Mouse (Mus musculus): ENCODE results near the gene Eif3k. TPM values are rescaled to one million over a fixed set of nuclear protein-coding genes. Genes with fewer than 3 reads are reported as not detected.

Eif3k gene
- polyA plus RNA-seq, 1 experiment from 2014 or later, result 282 TPM

DNA sequence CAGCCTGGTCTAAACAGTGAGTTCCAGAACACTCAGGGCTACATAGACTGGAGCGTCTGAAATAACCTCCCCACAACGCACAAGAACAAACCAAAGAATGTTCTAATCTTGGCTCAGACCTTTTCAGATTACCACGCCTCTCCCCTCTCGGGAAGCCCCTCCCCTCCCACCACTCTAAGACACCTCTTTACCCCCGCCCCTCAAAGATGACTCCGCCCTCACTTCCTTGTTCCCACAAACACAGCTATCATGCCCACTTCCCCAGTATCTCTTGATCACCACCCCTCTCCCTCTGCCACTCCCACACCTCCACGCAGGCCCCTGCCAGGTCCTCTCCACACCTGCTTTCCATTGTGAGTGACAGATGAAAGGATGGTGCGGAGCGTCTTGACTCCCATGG lies 27.1 kb upstream of the Eif3k start:
- Histone ChIP-seq H3K27ac (ENCODE audit: low read depth, low read length) (no peak overlapping the region), H3K4me1 (replicated peaks; ENCODE audit: control insufficient read depth, insufficient read depth, low read length) (no peaks in the 10 kb centered on the region), H3K9ac (ENCODE audit: low read depth, low read length) (no peak overlapping the region), H3K27me3 (replicated peaks; ENCODE audit: control insufficient read depth, insufficient read depth, low read length) (no peaks in the 10 kb centered on the region), H3K9me3 (ENCODE audit: control insufficient read depth) (no peaks in the 10 kb centered on the region), H3K4me2 (replicated peaks; ENCODE audit: low read depth) (no peak overlapping the region), H3K4me3 (ENCODE audit: low read depth, low read length) (no peak overlapping the region), H3K36me3 (ENCODE audit: control insufficient read depth, insufficient read depth) (no peaks in the 10 kb centered on the region)
- ATAC-seq, result no peak
- no peak for TF ChIP-seq CTCF (IDR thresholded peaks at IDR 0.05; ENCODE audit: low read depth)
- 65% methylated on average over 9 of the region's 9 CpGs for WGBS

DNA sequence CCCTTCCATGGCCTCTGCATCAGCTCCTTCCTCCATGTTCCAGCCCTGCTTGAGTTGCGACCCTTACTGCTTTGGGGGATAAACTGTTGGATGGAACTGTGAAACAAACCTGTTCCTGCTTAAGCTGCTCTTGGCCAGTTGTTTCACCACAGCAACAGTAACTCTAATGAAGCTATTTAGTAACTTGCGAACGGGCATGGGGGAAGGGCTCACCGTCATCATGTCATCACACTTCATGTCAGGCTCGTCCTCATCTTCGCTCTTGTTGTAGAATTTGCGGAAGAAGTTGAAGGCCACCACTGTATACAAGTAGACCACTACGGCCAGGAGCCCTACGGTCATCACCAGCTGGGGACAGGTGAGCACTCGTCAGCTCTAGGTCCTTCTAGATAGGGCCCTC lies 26.5 kb upstream of the Eif3k start:
- no peak overlapping the region for H3K4me2 ChIP-seq (replicated peaks; ENCODE audit: low read depth)
- no peaks in the 10 kb centered on the region for H3K9me3 ChIP-seq (ENCODE audit: control insufficient read depth)
- no peaks in the 10 kb centered on the region for H3K27me3 ChIP-seq (replicated peaks; ENCODE audit: control insufficient read depth, insufficient read depth, low read length)
- H3K9ac ChIP-seq (ENCODE audit: low read depth, low read length), result no peak overlapping the region
- H3K4me3 ChIP-seq (ENCODE audit: low read depth, low read length), result no peak overlapping the region
- no peak overlapping the region for H3K27ac ChIP-seq (ENCODE audit: low read depth, low read length)
- no peaks in the 10 kb centered on the region for H3K36me3 ChIP-seq (ENCODE audit: control insufficient read depth, insufficient read depth)
- 95% methylated on average over 10 of the region's 10 CpGs for WGBS
- ATAC-seq, result no peak
- no peak for TF ChIP-seq CTCF (IDR thresholded peaks at IDR 0.05; ENCODE audit: low read depth)
- no peaks in the 10 kb centered on the region for H3K4me1 ChIP-seq (replicated peaks; ENCODE audit: control insufficient read depth, insufficient read depth, low read length)

DNA sequence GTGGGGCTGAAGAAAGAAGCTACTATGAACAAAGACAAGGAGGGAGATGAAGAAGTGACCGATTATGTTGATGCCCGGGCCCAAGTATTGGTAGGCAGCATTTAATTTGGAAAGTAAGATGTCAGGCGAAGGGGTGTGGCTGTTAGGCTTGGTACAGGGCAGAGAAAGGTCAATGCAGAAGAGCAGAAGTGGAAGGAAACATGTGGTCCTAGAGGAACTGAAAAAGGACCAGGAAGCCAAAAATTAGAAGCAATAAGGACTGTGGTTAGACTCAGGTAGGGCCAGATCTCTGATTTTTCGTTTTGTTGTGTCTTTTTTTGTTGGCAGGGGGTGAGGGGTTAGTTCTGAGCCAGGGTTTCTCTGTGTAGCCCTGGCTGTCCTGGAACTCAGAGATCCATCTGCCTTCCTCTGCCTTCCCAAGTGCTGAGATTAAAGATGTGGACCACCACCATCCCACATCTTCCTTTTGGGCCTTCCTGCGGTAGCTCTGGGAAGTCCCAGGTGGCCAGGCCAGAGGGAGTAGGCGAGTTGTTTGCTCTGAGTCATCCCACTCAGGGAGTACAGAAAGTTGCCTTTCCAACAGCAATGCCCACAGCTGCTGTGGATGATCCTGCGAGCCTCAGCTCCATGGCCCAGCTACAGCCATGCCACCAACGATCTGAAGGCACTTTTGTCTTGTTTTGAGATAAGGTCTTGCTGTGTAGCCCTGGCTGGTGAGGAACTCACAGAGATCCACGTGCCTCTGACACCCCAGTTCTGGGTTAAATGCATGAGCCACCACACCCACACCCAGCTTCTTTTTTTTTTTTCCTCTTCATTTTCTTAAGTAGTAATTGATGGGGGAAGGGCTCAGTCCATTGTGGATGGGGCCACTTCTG lies 25.8 kb upstream of the Eif3k start:
- TF ChIP-seq CTCF (IDR thresholded peaks at IDR 0.05; ENCODE audit: low read depth), result no peak
- H3K36me3 ChIP-seq (ENCODE audit: control insufficient read depth, insufficient read depth), result no peaks in the 10 kb centered on the region
- ATAC-seq, result no peak
- no peak overlapping the region for H3K4me3 ChIP-seq (ENCODE audit: low read depth, low read length)
- H3K27ac ChIP-seq (ENCODE audit: low read depth, low read length), result no peak overlapping the region
- H3K27me3 ChIP-seq (replicated peaks; ENCODE audit: control insufficient read depth, insufficient read depth, low read length), result no peaks in the 10 kb centered on the region
- no peak overlapping the region for H3K4me2 ChIP-seq (replicated peaks; ENCODE audit: low read depth)
- no peak overlapping the region for H3K9ac ChIP-seq (ENCODE audit: low read depth, low read length)
- no peaks in the 10 kb centered on the region for H3K9me3 ChIP-seq (ENCODE audit: control insufficient read depth)
- H3K4me1 ChIP-seq (replicated peaks; ENCODE audit: control insufficient read depth, insufficient read depth, low read length), result no peaks in the 10 kb centered on the region
- WGBS, result 68% methylated on average over 9 of the region's 9 CpGs

DNA sequence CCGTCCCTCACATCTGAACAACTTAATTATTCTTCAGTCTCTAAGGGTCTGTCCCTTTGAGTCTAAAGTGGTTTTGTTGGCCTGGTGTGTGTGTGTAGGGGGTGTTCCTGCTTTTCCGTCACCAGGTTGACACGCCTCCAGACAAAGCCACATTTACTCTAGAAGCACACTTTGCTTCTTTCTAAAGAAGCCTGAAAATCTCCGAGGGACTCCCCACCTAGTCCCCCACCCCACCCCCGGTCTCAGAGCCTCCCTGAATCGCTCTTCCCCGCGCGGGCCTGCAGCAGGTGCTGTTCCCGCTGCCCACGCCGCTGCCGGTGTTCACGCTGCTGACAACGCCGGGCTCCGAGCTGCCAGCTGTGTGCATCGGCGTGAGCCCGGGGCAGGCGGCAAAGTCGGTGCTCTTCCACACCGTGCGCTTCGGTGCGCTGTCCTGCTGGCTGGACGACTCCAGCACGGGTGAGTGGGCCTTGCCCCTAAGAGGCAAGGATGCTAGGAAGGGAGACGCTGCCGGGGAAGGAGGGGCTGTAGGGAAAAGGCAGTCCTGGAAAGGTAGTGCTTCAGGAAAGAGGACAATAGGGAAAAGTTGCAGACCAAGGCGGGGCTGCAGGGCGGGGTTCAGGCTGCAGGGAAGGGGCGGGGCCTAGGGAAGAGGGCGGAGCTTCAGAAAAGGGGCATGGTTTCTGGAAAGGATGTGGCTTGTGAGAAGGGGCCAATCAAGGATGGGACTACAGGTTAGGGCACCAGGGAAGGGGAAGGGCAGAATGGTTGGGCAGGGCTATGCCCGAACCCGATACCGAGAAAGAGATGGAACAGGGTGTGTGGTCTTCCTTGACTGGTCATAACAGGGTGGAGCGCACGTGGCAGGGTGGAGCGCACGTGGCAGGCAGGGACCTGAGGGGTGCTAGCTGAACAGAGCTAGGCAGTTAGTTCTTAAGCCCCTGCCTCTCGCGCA lies 19.3 kb upstream of the Eif3k start:
- Histone ChIP-seq H3K9ac (ENCODE audit: low read depth, low read length) (peak overlapping the region; percentile 55), H3K4me2 (replicated peaks; ENCODE audit: low read depth) (peak overlapping the region; percentile 91), H3K4me1 (replicated peaks; ENCODE audit: control insufficient read depth, insufficient read depth, low read length) (no peaks in the 10 kb centered on the region), H3K27ac (ENCODE audit: low read depth, low read length) (no peak overlapping the region; the same call in 1 of the 2 replicates), H3K36me3 (ENCODE audit: control insufficient read depth, insufficient read depth) (no peaks in the 10 kb centered on the region), H3K4me3 (ENCODE audit: low read depth, low read length) (peak overlapping the region; percentile 40), H3K27me3 (replicated peaks; ENCODE audit: control insufficient read depth, insufficient read depth, low read length) (no peaks in the 10 kb centered on the region), H3K9me3 (ENCODE audit: control insufficient read depth) (no peaks in the 10 kb centered on the region)
- peak; percentile 51 for ATAC-seq
- TF ChIP-seq CTCF (IDR thresholded peaks at IDR 0.05; ENCODE audit: low read depth), result no peak
- WGBS, result 4% methylated on average over 43 of the region's 43 CpGs

DNA sequence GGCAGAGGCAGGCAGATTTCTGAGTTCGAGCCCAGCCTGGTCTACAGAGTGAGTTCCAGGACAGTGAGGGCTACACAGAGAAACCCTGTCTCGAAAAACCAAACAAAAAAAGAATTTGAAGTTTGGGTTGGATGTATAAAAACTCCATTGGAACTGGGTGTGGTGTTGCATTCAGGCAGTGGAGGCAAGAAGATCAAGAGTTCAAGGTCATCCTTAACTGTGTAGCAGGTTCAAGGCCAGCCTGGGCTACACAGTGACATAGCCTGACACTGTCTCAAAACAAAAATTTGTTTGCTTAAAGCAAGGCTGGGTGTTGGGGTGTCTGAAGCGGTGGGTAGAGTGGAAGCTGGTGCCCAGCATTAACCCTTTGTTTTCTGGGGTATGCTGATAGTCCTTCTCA lies 11.7 kb upstream of the Eif3k start:
- Histone ChIP-seq H3K4me3 (ENCODE audit: low read depth, low read length) (no peak overlapping the region), H3K27ac (ENCODE audit: low read depth, low read length) (no peak overlapping the region), H3K27me3 (replicated peaks; ENCODE audit: control insufficient read depth, insufficient read depth, low read length) (no peaks in the 10 kb centered on the region), H3K4me2 (replicated peaks; ENCODE audit: low read depth) (no peak overlapping the region), H3K4me1 (replicated peaks; ENCODE audit: control insufficient read depth, insufficient read depth, low read length) (no peaks in the 10 kb centered on the region), H3K36me3 (ENCODE audit: control insufficient read depth, insufficient read depth) (no peaks in the 10 kb centered on the region), H3K9ac (ENCODE audit: low read depth, low read length) (no peak overlapping the region), H3K9me3 (ENCODE audit: control insufficient read depth) (no peaks in the 10 kb centered on the region)
- TF ChIP-seq CTCF (IDR thresholded peaks at IDR 0.05; ENCODE audit: low read depth), result no peak
- 72% methylated on average over 3 of the region's 3 CpGs for WGBS
- no peak for ATAC-seq

DNA sequence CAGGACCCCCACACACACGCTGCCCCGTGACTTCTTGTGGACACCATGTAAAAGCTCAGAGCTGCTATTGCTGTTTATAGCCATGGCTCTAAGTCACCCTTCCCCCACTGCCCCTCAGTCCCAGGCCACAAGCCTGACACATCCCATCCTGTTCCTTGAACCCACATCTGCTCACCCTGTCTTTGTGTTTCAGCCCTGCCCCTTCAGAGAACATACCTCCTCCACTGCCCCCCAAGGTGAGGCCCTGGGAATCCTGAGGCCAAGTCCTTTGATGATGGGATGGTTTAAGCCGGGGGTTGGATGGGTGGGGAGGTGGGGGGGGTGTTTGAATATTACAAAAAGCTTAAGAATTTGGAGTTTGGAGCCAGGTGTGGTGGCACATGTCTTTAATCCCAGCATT lies 11.3 kb upstream of the Eif3k start:
- no peaks in the 10 kb centered on the region for H3K27me3 ChIP-seq (replicated peaks; ENCODE audit: control insufficient read depth, insufficient read depth, low read length)
- no peak for ATAC-seq
- WGBS, result 87% methylated on average over 3 of the region's 3 CpGs
- H3K9me3 ChIP-seq (ENCODE audit: control insufficient read depth), result no peaks in the 10 kb centered on the region
- H3K4me2 ChIP-seq (replicated peaks; ENCODE audit: low read depth), result no peak overlapping the region
- no peaks in the 10 kb centered on the region for H3K4me1 ChIP-seq (replicated peaks; ENCODE audit: control insufficient read depth, insufficient read depth, low read length)
- no peak overlapping the region for H3K27ac ChIP-seq (ENCODE audit: low read depth, low read length)
- no peak overlapping the region for H3K9ac ChIP-seq (ENCODE audit: low read depth, low read length)
- no peak for TF ChIP-seq CTCF (IDR thresholded peaks at IDR 0.05; ENCODE audit: low read depth)
- no peaks in the 10 kb centered on the region for H3K36me3 ChIP-seq (ENCODE audit: control insufficient read depth, insufficient read depth)
- H3K4me3 ChIP-seq (ENCODE audit: low read depth, low read length), result no peak overlapping the region

Measured in intestine, postnatal 0 days (tissue).